Mouse (Mus musculus) embryonic fibroblast, embryonic 13.5 days (primary cell): ENCODE results near the gene Rora. TPM values are rescaled to one million over a fixed set of nuclear protein-coding genes. Genes with fewer than 3 reads are reported as not detected.

Experiments used
- H3K27ac ChIP-seq: 2 replicates; pipeline ENCODE4 v1.5.1; 2012; ENCODE audit warnings: low read length, control low read depth, inconsistent platforms; ENCODE audit not compliant: insufficient read depth
- H3K4me1 ChIP-seq: 2 replicates; pipeline ENCODE4 v1.6.1; 2011; ENCODE audit warnings: low read length; ENCODE audit not compliant: control insufficient read depth, insufficient read depth
- H3K4me3 ChIP-seq: 2 replicates; pipeline ENCODE4 v1.5.1; 2011; ENCODE audit warnings: mild to moderate bottlenecking, control low read depth, low read length; ENCODE audit not compliant: insufficient read depth
- CTCF ChIP-seq: IDR thresholded peaks from 2 replicates; pipeline ENCODE4 v1.5.1; 2011; ENCODE audit warnings: mild to moderate bottlenecking, control low read depth, low read length, moderate library complexity, borderline replicate concordance; ENCODE audit not compliant: insufficient read depth
- POLR2A ChIP-seq: IDR thresholded peaks from 2 replicates; pipeline ENCODE4 v1.6.1; 2011; ENCODE audit warnings: low read depth, mild to moderate bottlenecking, control low read depth, low read length, moderate library complexity
- polyA plus RNA-seq: library from polyadenylated mRNA; stranded (reverse); fragments of >200 nt; gene quantifications from 2 replicates; pipeline ENCODE4 v1.2.4, GENCODE M21; 2011; ENCODE audit warnings: low read depth; ENCODE audit not compliant: missing spikeins, insufficient read length

The Rora gene
- polyA plus RNA-seq, 1 experiment = 11.2 TPM

GRCm38 (mm10) chr9:68805776-68806175 is 152.2 kb downstream of the Rora start:
- no peak overlapping the region for H3K27ac ChIP-seq
- peaks cover 2% of the 10 kb centered on the region for H3K4me1 ChIP-seq
- TF ChIP-seq CTCF (no peak), POLR2A (no peak)
- H3K4me3 ChIP-seq = no peak overlapping the region

GRCm38 (mm10) chr9:68807735-68808134 is 154.1 kb downstream of the Rora start:
- no peak overlapping the region for H3K4me3 ChIP-seq
- H3K4me1 ChIP-seq = peaks cover 4% of the 10 kb centered on the region
- no peak overlapping the region for H3K27ac ChIP-seq
- TF ChIP-seq CTCF = no peak
- TF ChIP-seq POLR2A = no peak

- Histone ChIP-seq H3K27ac (no peak overlapping the region), H3K4me1 (peaks cover 11% of the 10 kb centered on the region), H3K4me3 (no peak overlapping the region)
- TF ChIP-seq CTCF = no peak
- no peak for TF ChIP-seq POLR2A
Observed at GRCm38 (mm10) chr9:68809536-68809935, 155.9 kb downstream of the Rora start.

GRCm38 (mm10) chr9:68814723-68815122 is 161.1 kb downstream of the Rora start:
- no peak overlapping the region for H3K4me3 ChIP-seq
- peaks cover 9% of the 10 kb centered on the region for H3K4me1 ChIP-seq
- TF ChIP-seq CTCF (no peak), POLR2A (no peak)
- no peak overlapping the region for H3K27ac ChIP-seq

GRCm38 (mm10) chr9:68815877-68816276 is 162.3 kb downstream of the Rora start:
- Histone ChIP-seq H3K4me1 (peaks cover 16% of the 10 kb centered on the region), H3K4me3 (no peak overlapping the region), H3K27ac (no peak overlapping the region)
- TF ChIP-seq CTCF = no peak
- no peak for TF ChIP-seq POLR2A

GRCm38 (mm10) chr9:68820036-68820435 is 166.4 kb downstream of the Rora start:
- Histone ChIP-seq H3K4me1 (peaks cover 11% of the 10 kb centered on the region), H3K27ac (no peak overlapping the region), H3K4me3 (no peak overlapping the region)
- TF ChIP-seq POLR2A = no peak
- TF ChIP-seq CTCF = no peak

GRCm38 (mm10) chr9:68820478-68820877 is 166.9 kb downstream of the Rora start:
- TF ChIP-seq CTCF (no peak), POLR2A (no peak)
- Histone ChIP-seq H3K4me1 (peaks cover 11% of the 10 kb centered on the region), H3K27ac (no peak overlapping the region)

GRCm38 (mm10) chr9:68821388-68821787 is 167.8 kb downstream of the Rora start:
- H3K4me3 ChIP-seq = no peak overlapping the region
- H3K4me1 ChIP-seq = peaks cover 11% of the 10 kb centered on the region
- H3K27ac ChIP-seq = no peak overlapping the region
- TF ChIP-seq CTCF = no peak
- TF ChIP-seq POLR2A = no peak

More at GRCm38 (mm10) chr9:68820478-68820877, 166.9 kb downstream of the Rora start:
- no peak overlapping the region for H3K4me3 ChIP-seq

GRCm38 (mm10) chr9:68823292-68823691 is 169.7 kb downstream of the Rora start:
- Histone ChIP-seq H3K4me1 (peaks cover 16% of the 10 kb centered on the region), H3K27ac (no peak overlapping the region), H3K4me3 (no peak overlapping the region)
- TF ChIP-seq CTCF (no peak), POLR2A (no peak)

GRCm38 (mm10) chr9:68825107-68825506 is 171.5 kb downstream of the Rora start:
- H3K4me3 ChIP-seq = no peak overlapping the region
- H3K27ac ChIP-seq = no peak overlapping the region
- TF ChIP-seq CTCF = no peak
- no peak for TF ChIP-seq POLR2A
- H3K4me1 ChIP-seq = peaks cover 14% of the 10 kb centered on the region

- Histone ChIP-seq H3K4me1 (peaks cover 9% of the 10 kb centered on the region; the same call in 1 of the 2 replicates), H3K27ac (no peak overlapping the region), H3K4me3 (no peak overlapping the region)
- no peak for TF ChIP-seq CTCF
- no peak for TF ChIP-seq POLR2A
Observed at GRCm38 (mm10) chr9:68825841-68826240, 172.3 kb downstream of the Rora start.
